Mouse (Mus musculus): Measurements from ENCODE around the gene Gm21319.
"Not testable (repeated sequence)": the region's sequence is repeated elsewhere in the genome, so short reads cannot be mapped to it uniquely, and the experiment has no call there.

Gene Gm21319

DNA sequence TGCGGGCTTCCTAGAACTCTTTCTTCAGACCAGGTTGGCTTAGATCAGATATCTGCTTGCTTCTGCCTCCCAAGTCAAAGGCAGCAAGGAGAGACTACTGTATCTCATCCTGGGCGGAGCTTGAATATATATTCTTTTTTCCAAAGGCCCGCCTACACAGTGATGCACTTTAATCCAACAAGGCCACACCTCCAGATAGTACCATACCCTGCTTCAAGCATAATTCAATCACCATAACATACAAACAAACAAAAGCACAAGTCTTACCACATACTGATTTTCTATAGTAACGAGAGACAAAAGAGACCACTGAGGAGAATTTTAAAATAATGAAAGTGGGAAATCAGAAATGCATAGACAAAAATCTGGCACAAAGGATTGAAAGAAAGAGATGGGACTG is at the start of gene Gm21319:
Gene Gm21319 (minus strand): TSS at position 101 of the 400 bp plus-strand sequence.
- not testable (repeated sequence) for DNase-seq (ENCODE audit: low read depth, low spot score)

DNA sequence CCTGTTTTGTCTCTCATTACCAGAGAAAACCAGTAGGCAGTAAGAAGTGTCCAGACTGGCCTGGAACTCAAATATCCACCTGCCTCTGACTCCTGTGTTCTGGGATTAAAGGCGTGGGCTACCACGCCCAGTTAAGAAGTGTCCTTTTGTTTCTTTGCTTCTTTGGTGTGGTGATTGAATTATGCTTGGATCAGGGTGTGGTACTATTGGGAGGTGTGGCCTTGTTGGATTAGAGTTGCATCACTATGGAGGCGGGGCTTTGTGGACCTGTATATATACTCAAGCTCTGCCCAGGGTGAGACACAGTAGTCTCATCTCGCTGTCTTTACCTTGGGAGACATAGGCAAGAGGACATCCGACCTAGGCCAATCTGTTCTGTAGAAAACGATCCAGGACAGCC is 40.7 kb upstream of the Gm21319 start, which contains the start of gene BB287469:
Gene BB287469 (plus strand): TSS at position 301 of the 400 bp plus-strand sequence.
- not testable (repeated sequence) for DNase-seq (ENCODE audit: low read depth, low spot score)

DNA sequence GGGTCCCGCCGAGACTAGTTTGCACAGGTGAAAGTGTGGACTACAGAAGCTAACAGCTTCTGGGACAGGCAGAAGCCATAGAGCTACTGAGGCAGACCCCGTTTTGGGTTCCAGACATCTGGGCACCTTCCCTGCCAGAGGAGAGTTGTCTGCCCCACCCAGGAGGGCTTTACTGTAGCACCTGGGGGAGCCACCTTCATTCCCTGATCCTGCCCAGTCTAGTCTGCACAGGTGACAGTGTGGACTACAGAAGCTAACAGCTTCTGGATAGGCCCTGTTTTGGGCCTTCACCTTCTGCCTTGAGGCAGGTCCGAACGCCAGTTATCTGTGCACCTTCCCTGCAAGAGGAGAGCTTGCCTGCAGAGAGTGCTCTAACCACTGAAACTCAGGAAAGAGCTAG is 22.4 kb upstream of the Gm21319 start:
- DNase-seq (ENCODE audit: low read depth, low spot score): not testable (repeated sequence)

DNA sequence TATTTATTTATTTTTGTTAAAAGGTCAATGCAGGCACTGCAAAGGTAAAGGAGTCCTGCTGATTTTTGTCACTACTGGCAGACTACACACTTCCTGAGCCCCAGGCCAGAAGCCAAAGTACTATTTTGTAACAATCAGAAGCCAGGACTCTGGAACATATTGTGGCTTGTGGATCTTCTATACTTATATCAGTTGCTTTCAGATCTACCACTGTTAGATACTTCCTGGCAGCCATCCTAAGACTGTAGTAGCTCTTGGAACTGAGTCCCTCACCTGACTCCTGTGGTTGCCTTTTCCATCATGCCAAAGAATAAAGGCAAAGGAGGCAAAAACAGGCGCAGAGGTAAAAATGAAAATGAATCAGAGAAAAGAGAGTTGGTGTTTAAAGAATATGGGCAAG is 19.7 kb upstream of the Gm21319 start, which contains the start of gene Gm21936:
Gene Gm21936 (plus strand): TSS at position 301 of the 400 bp plus-strand sequence.
- DNase-seq (ENCODE audit: low read depth, low spot score): not testable (repeated sequence)

Measured in ES-CJ7 (cell line).